Mouse (Mus musculus): ENCODE measurements around the gene Yjefn3.
"Not testable (repeated sequence)": the region's sequence is repeated elsewhere in the genome, so short reads cannot be mapped to it uniquely, and the experiment has no call there.

Yjefn3 gene

GRCm38 (mm10) chr8:69902163-69903062 is at the start of gene Yjefn3, which contains the start of the genes Tssk6 and Ndufa13:
Gene Yjefn3 (minus strand): TSS chr8:69902712.
Gene Tssk6 (plus strand): TSS chr8:69902184.
Gene Ndufa13 (minus strand): TSS chr8:69902558.
- DNase-seq (ENCODE audit: low read depth) = no peak

- DNase-seq (ENCODE audit: low read depth) = no peak
These were observed 47.8 kb upstream of the Yjefn3 start for GRCm38 (mm10) chr8:69950300-69950699.

DNA sequence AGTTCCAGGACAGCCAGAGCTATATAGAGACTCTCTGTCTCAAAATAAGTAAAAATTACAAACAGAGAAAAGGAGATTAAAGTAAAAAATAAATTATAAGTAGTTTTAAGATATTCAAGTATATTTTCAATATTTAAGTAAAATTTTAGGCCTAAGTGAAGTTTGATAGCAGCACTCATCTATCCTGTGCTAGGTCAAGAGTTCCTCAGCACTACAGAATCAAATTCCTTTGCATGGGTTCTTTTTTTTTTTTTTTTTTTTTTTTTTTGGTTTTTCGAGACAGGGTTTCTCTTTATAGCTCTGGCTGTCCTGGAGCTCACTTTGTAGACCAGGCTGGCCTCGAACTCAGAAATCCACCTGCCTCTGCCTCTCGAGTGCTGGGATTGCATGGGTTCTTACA is 40.0 kb upstream of the Yjefn3 start:
- not testable (repeated sequence) for DNase-seq (ENCODE audit: low read depth)

DNA sequence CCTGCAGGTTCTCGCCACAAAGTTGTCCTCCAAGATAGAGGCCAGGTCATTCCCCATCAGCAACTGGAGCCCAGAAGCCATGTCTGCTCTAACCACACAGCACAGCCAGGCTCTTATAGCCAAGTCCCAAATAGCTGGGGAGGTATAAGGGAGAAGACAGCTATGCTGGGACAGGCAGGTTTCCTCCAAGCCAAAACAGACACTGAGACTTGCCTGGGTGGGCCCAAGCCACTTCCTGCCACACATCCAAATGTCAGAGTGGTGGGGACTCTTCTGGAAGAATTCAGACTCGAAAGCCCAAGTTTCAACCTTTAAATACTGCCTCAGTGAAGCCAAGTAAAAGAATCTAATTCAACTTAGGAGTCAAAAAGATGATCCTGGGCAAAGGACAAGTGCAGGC is 37.9 kb upstream of the Yjefn3 start:
- no peak for DNase-seq (ENCODE audit: low read depth)

- DNase-seq (ENCODE audit: low read depth) = peak; percentile 51
These were observed 37.1 kb upstream of the Yjefn3 start for GRCm38 (mm10) chr8:69939633-69940032.

GRCm38 (mm10) chr8:69938245-69938982 is 35.9 kb upstream of the Yjefn3 start:
- DNase-seq (ENCODE audit: low read depth) = no peak

DNA sequence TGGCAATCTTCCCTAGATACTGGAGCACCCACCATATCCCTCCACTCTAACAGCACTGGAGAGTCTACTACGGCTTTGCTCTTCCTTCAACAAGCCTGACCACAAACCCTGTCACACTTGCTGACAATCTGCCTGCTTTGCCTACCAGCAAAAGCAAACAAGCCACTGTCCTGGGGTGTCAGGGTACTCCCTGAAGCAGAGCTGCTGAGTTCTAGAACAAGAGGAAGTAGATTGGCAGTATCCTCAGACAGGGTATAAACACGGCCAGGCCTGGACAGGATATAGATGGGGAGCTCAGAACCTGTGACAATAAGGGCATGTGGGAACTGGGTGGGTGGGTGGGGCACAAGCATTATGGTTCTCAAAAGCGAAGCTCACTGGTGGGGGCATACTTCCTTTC is 35.0 kb upstream of the Yjefn3 start:
- DNase-seq (ENCODE audit: low read depth) = no peak

DNA sequence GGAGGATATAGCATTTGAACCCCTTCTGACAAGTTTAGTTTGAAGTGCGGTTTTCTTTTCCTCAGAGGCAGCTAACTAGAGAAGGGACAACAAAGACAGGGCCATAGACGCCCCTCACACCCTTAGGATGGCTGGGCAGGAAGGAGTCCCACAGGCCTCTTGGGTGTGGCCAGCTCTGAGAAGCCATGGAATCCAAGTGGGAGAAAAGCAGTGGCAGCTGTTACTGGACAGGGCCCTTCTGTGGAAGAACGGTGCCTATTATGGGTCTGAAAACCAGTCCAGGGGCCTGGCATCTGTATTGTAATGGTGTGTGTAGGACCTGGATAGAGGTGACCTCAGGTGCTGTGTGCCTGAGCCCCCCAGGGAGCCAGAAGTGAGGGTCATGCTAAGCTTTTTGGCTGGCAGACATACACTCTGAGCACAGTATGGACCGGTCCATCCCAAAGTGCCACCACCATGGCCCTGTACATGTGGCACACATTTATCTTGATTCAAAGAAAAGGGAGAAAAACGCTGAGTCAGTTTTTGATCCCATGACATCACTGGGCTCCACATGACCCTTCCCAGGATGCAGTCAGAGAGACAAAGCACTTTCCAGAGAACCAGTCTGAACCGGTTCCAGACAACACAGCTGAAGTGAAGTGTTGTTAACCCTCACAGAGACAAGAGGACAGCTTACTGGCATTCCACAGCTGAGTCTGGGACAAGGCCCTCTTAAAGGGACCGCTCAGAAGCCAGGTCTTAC is 33.7 kb upstream of the Yjefn3 start:
- DNase-seq (ENCODE audit: low read depth) = peak; percentile 63

DNA sequence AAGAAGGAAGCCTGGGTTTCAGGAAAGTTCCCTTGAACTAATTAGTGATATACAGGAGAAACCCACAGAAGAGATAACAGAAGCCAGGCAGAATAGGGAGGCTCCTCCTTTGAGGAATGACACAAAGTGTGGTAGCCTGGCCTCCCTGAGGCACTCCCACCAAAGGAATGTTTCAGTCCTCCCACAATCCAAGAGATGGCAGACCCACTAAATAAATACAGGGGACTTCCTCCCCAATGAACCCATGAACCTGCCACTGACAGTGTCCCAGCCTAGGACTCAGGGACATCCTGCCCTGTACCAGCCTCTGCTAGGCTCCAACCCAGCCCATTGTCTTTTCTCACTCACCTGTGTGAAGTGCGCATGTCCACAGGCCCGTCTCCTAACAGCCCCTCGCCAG is 32.9 kb upstream of the Yjefn3 start:
- no peak for DNase-seq (ENCODE audit: low read depth)

GRCm38 (mm10) chr8:69934582-69934981 is 32.1 kb upstream of the Yjefn3 start:
- no peak for DNase-seq (ENCODE audit: low read depth)

- no peak for DNase-seq (ENCODE audit: low read depth)
These were observed 31.3 kb upstream of the Yjefn3 start for GRCm38 (mm10) chr8:69933811-69934210.

GRCm38 (mm10) chr8:69926901-69927300 is 24.4 kb upstream of the Yjefn3 start:
- no peak for DNase-seq (ENCODE audit: low read depth)

DNA sequence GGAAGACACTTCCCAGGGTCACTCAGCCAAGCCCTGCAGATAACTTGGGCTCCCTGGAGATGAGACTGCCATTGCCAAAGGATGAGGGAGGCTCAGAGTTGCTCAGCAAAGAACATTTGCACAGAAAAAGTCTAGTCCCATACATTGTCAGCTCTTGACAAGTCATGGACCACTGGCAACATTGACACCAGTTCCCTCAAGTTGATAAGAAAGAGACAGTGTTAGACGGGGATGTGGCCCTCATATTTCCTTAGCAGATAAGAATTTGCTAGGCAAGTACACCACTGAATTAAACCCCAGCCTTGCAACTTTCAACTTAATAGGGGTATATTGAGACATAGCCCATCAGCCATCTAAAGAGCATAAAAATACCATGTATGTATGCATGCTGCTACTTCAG is 21.5 kb upstream of the Yjefn3 start:
- no peak for DNase-seq (ENCODE audit: low read depth)

DNA sequence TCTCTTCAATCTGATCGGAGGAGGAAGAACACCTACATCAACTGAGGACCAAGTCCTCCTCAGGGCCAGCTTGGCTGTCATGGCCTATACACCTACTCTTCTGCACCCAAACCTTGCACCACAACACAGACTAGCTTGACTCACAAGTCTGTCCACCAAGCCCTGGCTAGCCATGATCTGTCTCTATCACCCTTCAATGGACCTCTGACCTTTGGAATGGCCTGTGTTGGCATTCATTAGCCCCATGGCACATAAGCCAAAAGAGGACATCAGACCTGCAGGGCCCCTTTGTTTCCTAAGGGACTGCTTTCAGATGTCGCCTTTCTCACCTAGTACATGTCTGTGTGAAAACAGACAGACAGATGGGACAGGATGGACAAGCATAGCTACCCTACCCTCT is 18.6 kb upstream of the Yjefn3 start:
- DNase-seq (ENCODE audit: low read depth) = no peak

DNA sequence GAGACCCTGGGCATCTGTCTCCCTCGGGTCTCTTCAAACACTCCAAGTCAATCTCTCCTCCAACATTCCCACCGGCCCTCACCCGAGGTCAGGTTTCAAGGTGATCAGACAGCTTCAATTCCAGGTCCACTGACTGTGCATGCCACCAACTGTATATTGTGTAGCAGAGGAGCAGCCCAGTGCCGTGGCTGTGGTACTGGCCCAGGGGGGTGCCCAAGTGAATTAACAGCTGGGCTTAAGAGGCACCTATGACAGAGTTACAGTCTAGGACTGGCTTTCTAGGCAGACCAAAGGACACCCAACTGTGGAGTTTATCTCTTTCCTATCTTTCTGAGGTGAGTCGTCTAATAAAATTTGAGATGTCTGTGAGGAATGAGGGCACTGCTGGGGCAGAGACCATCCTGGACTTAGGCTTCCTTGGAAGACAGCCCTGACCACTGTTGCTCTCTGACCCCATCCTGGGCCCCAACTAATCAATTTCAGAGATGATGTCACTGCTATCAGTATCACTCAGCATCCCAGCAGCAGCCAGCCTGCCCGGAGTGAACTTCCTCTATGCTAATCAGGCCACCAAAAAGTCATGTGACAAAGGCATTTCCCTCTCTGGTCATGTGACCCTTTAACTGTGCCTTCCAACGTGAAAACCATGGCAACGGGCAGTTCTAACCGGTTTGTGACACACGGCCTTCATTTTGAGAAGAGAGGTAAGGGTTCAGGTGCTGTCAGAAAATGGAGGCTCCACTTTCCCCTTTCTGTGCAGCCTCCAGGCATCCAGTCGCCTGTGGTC is 17.6 kb upstream of the Yjefn3 start:
- peak; percentile 47 for DNase-seq (ENCODE audit: low read depth)

GRCm38 (mm10) chr8:69919010-69919409 is 16.5 kb upstream of the Yjefn3 start:
- DNase-seq (ENCODE audit: low read depth) = peak; percentile 94

DNA sequence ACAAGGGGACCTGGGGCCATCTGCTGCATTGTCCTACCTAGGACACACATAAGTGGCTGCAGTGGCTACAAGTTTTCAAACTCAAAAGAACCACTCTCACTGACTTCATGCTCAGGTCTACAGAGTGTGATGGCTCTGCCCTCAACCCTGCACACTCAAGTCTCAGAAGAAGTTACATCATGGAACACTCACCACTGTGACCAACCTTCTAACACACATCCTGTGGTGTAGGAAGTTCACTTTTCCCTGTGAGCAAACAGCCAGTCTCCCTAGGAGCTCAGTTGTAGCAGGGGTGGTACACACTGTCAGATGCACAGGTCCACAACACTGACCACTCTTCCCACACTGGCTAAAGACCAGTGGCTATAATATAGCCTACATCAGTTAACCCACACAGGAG is 16.0 kb upstream of the Yjefn3 start:
- DNase-seq (ENCODE audit: low read depth) = no peak

GRCm38 (mm10) chr8:69915748-69916147 is 13.2 kb upstream of the Yjefn3 start:
- DNase-seq (ENCODE audit: low read depth) = no peak

- DNase-seq (ENCODE audit: low read depth) = no peak
These were observed 12.0 kb upstream of the Yjefn3 start for GRCm38 (mm10) chr8:69914526-69914925.

GRCm38 (mm10) chr8:69912478-69913074 is 10.1 kb upstream of the Yjefn3 start:
- DNase-seq (ENCODE audit: low read depth) = no peak

GRCm38 (mm10) chr8:69911917-69912316 is 9.4 kb upstream of the Yjefn3 start:
- DNase-seq (ENCODE audit: low read depth) = no peak

Data from fibroblast of lung, adult 2 months (primary cell).